ENCODE assay signal across 17 mouse cellular contexts in the genomic region with DNA sequence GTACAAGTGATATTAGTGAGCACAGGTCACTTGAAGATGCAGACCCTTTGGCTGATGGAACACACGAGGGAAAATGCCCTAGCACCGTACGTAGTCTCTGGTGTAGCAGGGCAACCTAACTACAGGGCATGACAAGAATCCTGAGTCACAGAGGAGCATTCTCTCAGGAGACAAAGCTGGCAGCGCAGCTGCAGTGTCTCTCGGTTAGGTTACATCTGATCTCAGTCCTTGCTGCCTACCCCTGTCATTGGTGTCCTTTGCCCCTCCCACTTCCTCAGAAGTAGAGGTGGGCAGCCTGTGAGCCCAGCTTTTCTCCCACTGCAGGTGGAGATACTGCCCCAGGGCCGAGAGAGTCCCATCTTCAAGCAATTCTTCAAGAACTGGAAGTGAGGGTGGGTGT. TPM values are rescaled to one million over a fixed set of nuclear protein-coding genes. Genes with fewer than 3 reads are reported as not detected.
DNase-seq lines count a peak whose midpoint lies in the region; ATAC-seq and TF ChIP-seq lines count a peak whose summit lies in the region.
"Had no signal": no experiment of that assay in that cellular context is flagged by ENCODE, and none has a peak within 500 bp of the region (broad histone marks: within the 10 kb centered on the region; RNA-seq: fewer than 3 reads in every experiment).

No protein-coding gene starts in this region.

- H3K27me3 ChIP-seq in heart, embryonic 16.5 days (ENCODE audit: control insufficient read depth, insufficient read depth, low read length): no peaks in the 10 kb centered on the region
- H3K27me3 ChIP-seq in kidney, postnatal 0 days (ENCODE audit: insufficient read depth, low read length): no peaks in the 10 kb centered on the region
- H3K27me3 ChIP-seq in limb, embryonic 15.5 days: no peaks in the 10 kb centered on the region
- H3K27me3 ChIP-seq: hindbrain, embryonic 13.5 days; neural tube, embryonic 13.5 days had no signal

- peaks cover 2% of the 10 kb centered on the region; the same call in 1 of the 2 replicates for H3K4me1 ChIP-seq in heart, embryonic 16.5 days (ENCODE audit: control insufficient read depth, insufficient read depth, low read length)
- H3K4me1 ChIP-seq in kidney, postnatal 0 days (replicated peaks; ENCODE audit: insufficient read depth, low read length): peaks cover 12% of the 10 kb centered on the region; the same call in 1 of the 2 replicates
- peaks cover 19% of the 10 kb centered on the region for H3K4me1 ChIP-seq in limb, embryonic 15.5 days

- H3K9me3 ChIP-seq in heart, embryonic 16.5 days (replicated peaks; ENCODE audit: control insufficient read depth, low read length): no peaks in the 10 kb centered on the region
- no peaks in the 10 kb centered on the region for H3K9me3 ChIP-seq in kidney, postnatal 0 days (replicated peaks; ENCODE audit: low read length)
- no peaks in the 10 kb centered on the region for H3K9me3 ChIP-seq in limb, embryonic 15.5 days
- H3K9me3 ChIP-seq: hindbrain, embryonic 13.5 days; neural tube, embryonic 13.5 days had no signal

- no peak overlapping the region for H3K4me2 ChIP-seq in heart, embryonic 16.5 days (ENCODE audit: low read depth, low read length)
- H3K4me2 ChIP-seq in kidney, postnatal 0 days (ENCODE audit: low read length): no peak overlapping the region
- no peak overlapping the region for H3K4me2 ChIP-seq in limb, embryonic 15.5 days
- H3K4me2 ChIP-seq: hindbrain, embryonic 13.5 days; neural tube, embryonic 13.5 days had no signal

- no peak overlapping the region for H3K9ac ChIP-seq in heart, embryonic 16.5 days (ENCODE audit: low read length)
- H3K9ac ChIP-seq in kidney, postnatal 0 days (ENCODE audit: low read depth, low read length): no peak overlapping the region
- H3K9ac ChIP-seq in limb, embryonic 15.5 days: no peak overlapping the region
- H3K9ac ChIP-seq: hindbrain, embryonic 13.5 days; neural tube, embryonic 13.5 days had no signal

- ATAC-seq in heart, embryonic 16.5 days (replicated peaks; ENCODE audit: extremely low read depth, insufficient read depth, low FRiP score): 0 out of 2 replicates have a peak, but pooled peaks have one; percentile 7
- ATAC-seq in kidney, postnatal 0 days (replicated peaks; ENCODE audit: low FRiP score, low read depth): peak; percentile 8; the same call in 1 of the 2 replicates
- ATAC-seq in limb, embryonic 15.5 days (ENCODE audit: insufficient number of reproducible peaks, low FRiP score, low TSS enrichment, low read depth): no peak

- H3K27ac ChIP-seq in heart, embryonic 16.5 days (ENCODE audit: low read length): no peak overlapping the region
- peak overlapping the region; percentile 15; the same call in 1 of the 2 replicates for H3K27ac ChIP-seq in kidney, postnatal 0 days
- H3K27ac ChIP-seq in limb, embryonic 15.5 days: peak overlapping the region; percentile 18; the same call in 1 of the 2 replicates
- H3K27ac ChIP-seq: hindbrain, embryonic 13.5 days; neural tube, embryonic 13.5 days had no signal

- H3K36me3 ChIP-seq in heart, embryonic 16.5 days (ENCODE audit: control insufficient read depth, insufficient read depth): no peaks in the 10 kb centered on the region
- H3K36me3 ChIP-seq in kidney, postnatal 0 days (ENCODE audit: insufficient read depth, low read length): 0 out of 2 replicates have a peak, but pooled peaks cover 3% of the 10 kb centered on the region
- H3K36me3 ChIP-seq in limb, embryonic 15.5 days: no peaks in the 10 kb centered on the region
- H3K36me3 ChIP-seq: hindbrain, embryonic 13.5 days had no signal

- intact Hi-C loops in heart, postnatal 36 days (cut with DNase I): no loop called here
- intact Hi-C loops in left cerebral cortex, postnatal 25 days (cut with DNase I): no loop called here

- no peak overlapping the region for H3K4me3 ChIP-seq in heart, embryonic 16.5 days (ENCODE audit: low read length)
- H3K4me3 ChIP-seq in kidney, postnatal 0 days (replicated peaks; ENCODE audit: low read depth, low read length): no peak overlapping the region
- H3K4me3 ChIP-seq in limb, embryonic 15.5 days: no peak overlapping the region
- H3K4me3 ChIP-seq: hindbrain, embryonic 13.5 days; neural tube, embryonic 13.5 days had no signal

- no peak for DNase-seq in heart, postnatal 36 days
- DNase-seq in kidney, postnatal 0 days (ENCODE audit: low spot score): peak; percentile 32
- DNase-seq in kidney, postnatal 25 days: no peak
- peak; percentile 38 for DNase-seq in brain, adult 2 months (ENCODE audit: low read depth, low spot score)
- no peak for DNase-seq in left cerebral cortex, postnatal 25 days (ENCODE audit: low spot score in 2 of 2)
- DNase-seq in liver: no peak
- DNase-seq: adrenal gland, adult 2 months; cerebellum, adult 11 months; heart, adult 18-20 months; heart, postnatal 10 days; lung, postnatal 10 days; midbrain, embryonic 14.5 days had no signal

- no peak for TF ChIP-seq CTCF in kidney, postnatal 0 days (IDR thresholded peaks at IDR 0.05; ENCODE audit: low read depth)

- 59% methylated on average over 6 of the region's 6 CpGs for WGBS in heart, embryonic 16.5 days
- 37% methylated on average over 6 of the region's 6 CpGs for WGBS in kidney, postnatal 0 days
- 51% methylated on average over 6 of the region's 6 CpGs for WGBS in limb, embryonic 15.5 days

RNA-seq across cellular contexts. Expression of a gene that starts 18.3 kb away (rescaled TPM):
- polyA plus RNA-seq in heart, embryonic 16.5 days (2015; fragmentation: Nextera tagmentation; extraction: Ambion mirVana): 32.3 and 32.8 TPM in 2 replicates
- 10 to 100 TPM in 1 of 2 experiments, 1 to 10 TPM in 1; 9.0 to 10.3 TPM for total RNA-seq in heart, postnatal 36 days (2021)
- polyA plus RNA-seq in kidney, postnatal 0 days (2015; fragmentation: Nextera tagmentation; extraction: Ambion mirVana): 129 and 131 TPM in 2 replicates
- polyA plus RNA-seq in limb, embryonic 15.5 days (2015; fragmentation: Nextera tagmentation; extraction: Ambion mirVana): 123 and 127 TPM in 2 replicates
- 1 to 10 TPM; 1.9 to 2.9 TPM for total RNA-seq in left cerebral cortex, postnatal 25 days (2021)

RNA-seq across cellular contexts. Expression of a gene that starts 35.7 kb away (rescaled TPM):
- 13.8 and 15.2 TPM in 2 replicates for polyA plus RNA-seq in heart, embryonic 16.5 days (2015; fragmentation: Nextera tagmentation; extraction: Ambion mirVana)
- total RNA-seq in heart, postnatal 36 days (2021): 10 to 100 TPM; 13.8 to 20.0 TPM
- 16.2 and 18.1 TPM in 2 replicates for polyA plus RNA-seq in kidney, postnatal 0 days (2015; fragmentation: Nextera tagmentation; extraction: Ambion mirVana)
- 18.2 and 18.8 TPM in 2 replicates for polyA plus RNA-seq in limb, embryonic 15.5 days (2015; fragmentation: Nextera tagmentation; extraction: Ambion mirVana)
- total RNA-seq in left cerebral cortex, postnatal 25 days (2021): 10 to 100 TPM; 18.0 to 18.3 TPM

RNA-seq across cellular contexts. Expression of a gene that starts 35.8 kb away (rescaled TPM):
- 25.3 and 30.5 TPM in 2 replicates for polyA plus RNA-seq in heart, embryonic 16.5 days (2015; fragmentation: Nextera tagmentation; extraction: Ambion mirVana)
- total RNA-seq in heart, postnatal 36 days (2021): 100 to 1,000 TPM; 185 to 218 TPM
- polyA plus RNA-seq in kidney, postnatal 0 days (2015; fragmentation: Nextera tagmentation; extraction: Ambion mirVana): 41.0 and 45.3 TPM in 2 replicates
- polyA plus RNA-seq in limb, embryonic 15.5 days (2015; fragmentation: Nextera tagmentation; extraction: Ambion mirVana): 16.3 and 17.3 TPM in 2 replicates
- 10 to 100 TPM; 46.2 to 60.5 TPM for total RNA-seq in left cerebral cortex, postnatal 25 days (2021)

RNA-seq across cellular contexts. Expression of a gene that starts 41.0 kb away (rescaled TPM):
- 0.16 TPM in 1 of 2 replicates, not detected in the other for polyA plus RNA-seq in heart, embryonic 16.5 days (2015; fragmentation: Nextera tagmentation; extraction: Ambion mirVana)
- total RNA-seq in heart, postnatal 36 days (2021): under 1 TPM; 0.33 to 0.35 TPM
- 0.10 TPM in 1 of 2 replicates, not detected in the other for polyA plus RNA-seq in kidney, postnatal 0 days (2015; fragmentation: Nextera tagmentation; extraction: Ambion mirVana)
- polyA plus RNA-seq in limb, embryonic 15.5 days (2015; fragmentation: Nextera tagmentation; extraction: Ambion mirVana): 0.17 and 0.36 TPM in 2 replicates
- under 1 TPM; 0.28 to 0.94 TPM for total RNA-seq in left cerebral cortex, postnatal 25 days (2021)
- polyA plus RNA-seq: liver, embryonic 16.5 days had no signal

RNA-seq across cellular contexts. Expression of a gene that starts 54.3 kb away (rescaled TPM):
- 25.3 and 26.2 TPM in 2 replicates for polyA plus RNA-seq in heart, embryonic 16.5 days (2015; fragmentation: Nextera tagmentation; extraction: Ambion mirVana)
- total RNA-seq in heart, postnatal 36 days (2021): 10 to 100 TPM; 56.9 to 61.9 TPM
- polyA plus RNA-seq in kidney, postnatal 0 days (2015; fragmentation: Nextera tagmentation; extraction: Ambion mirVana): 42.3 and 44.2 TPM in 2 replicates
- polyA plus RNA-seq in limb, embryonic 15.5 days (2015; fragmentation: Nextera tagmentation; extraction: Ambion mirVana): 25.6 and 25.8 TPM in 2 replicates
- total RNA-seq in left cerebral cortex, postnatal 25 days (2021): 10 to 100 TPM; 87.7 to 91.5 TPM

Comparison
In these comparisons a context has a peak if more than half of its experiments do, and no peak if none do; other contexts are left out.
1. DNase-seq: peak in kidney, postnatal 0 days (single experiment) and brain, adult 2 months (single experiment); none in heart, postnatal 36 days (0 of 2), kidney, postnatal 25 days (0 of 2), left cerebral cortex, postnatal 25 days (0 of 2) and liver (single experiment).